Mouse (Mus musculus): Measurements from ENCODE around the gene Dct.

The Dct gene

GRCm38 (mm10) chr14:118051975-118052630 is at the start of gene Dct:
Gene Dct, minus strand, starts transcription at chr14:118052244.
- no peak for DNase-seq

GRCm38 (mm10) chr14:118101227-118101990 is 49.4 kb upstream of the Dct start:
- DNase-seq: no peak

DNA sequence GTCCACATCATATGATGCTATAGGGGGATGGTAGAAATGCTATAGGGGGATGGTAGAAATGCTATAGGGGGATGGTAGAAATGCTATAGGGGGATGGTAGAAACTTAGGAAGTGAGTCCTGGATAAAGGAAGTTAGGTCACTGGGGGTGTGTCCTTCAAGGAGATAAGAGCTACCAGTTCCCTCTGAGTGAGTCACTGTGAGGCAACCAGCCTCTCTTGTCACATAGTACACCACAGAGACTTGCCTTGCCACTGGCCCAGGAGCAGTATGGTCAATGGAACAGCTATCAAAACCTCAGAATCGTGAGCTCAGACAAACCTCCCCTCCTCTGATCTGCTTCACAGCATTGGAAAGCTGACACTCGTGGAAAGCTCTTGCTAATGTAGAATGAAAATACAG is 46.2 kb upstream of the Dct start:
- no peak for DNase-seq

DNA sequence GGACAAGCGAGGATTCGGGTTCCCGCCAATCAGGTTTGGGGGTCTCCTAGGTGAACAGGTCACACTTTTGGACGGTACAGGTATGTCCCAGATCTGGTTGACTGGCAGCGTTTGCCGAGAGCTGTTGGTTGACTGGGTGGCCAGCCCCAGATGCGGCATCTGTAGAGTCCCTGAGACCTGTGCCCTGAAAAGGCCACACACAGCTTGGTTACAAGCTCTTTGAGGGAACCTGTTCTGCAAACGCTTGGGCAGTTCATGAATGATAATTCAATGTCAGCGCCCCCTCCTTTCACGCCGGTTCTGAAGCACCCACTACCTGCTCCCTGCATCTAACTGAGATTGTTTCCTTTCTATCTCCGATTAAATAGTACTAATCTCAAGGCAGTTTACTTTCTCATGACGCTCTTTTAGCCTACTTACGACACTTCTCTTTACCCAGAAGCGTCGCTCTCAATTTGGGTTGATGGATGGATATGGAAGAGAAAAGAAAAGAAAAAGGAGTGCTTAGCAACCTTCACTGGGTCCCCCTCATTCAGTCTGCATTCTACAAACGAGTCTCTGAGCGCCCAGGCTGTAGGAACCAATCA is 37.9 kb upstream of the Dct start:
- no peak for DNase-seq

DNA sequence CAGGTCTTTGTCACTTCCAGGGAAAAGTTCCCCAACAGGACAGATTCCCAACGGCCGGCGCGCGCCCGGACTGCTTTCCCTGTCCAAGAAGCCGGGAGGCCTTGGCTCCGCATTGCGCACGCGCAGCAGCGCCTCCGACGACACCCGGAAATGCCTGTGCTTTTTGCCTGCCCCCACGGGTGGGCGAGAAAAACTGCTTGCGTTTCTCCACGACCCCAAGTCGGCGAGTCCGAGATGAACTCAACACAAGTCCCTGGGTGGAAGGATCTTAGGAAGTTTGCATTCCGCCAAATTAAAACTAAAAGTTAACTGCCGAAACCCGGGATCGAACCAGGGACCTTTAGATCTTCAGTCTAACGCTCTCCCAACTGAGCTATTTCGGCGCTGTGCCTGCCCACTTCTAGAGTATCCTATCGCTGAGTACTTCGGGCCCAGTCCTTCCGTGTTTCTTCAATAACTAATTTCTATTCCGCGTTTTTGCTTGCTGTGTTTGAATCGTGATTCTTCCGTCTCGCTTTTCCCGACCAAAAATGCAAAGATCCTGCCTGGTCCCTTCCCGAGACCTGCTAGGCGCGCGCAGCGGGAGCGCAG is 37.3 kb upstream of the Dct start:
- DNase-seq: peak; percentile 90

DNA sequence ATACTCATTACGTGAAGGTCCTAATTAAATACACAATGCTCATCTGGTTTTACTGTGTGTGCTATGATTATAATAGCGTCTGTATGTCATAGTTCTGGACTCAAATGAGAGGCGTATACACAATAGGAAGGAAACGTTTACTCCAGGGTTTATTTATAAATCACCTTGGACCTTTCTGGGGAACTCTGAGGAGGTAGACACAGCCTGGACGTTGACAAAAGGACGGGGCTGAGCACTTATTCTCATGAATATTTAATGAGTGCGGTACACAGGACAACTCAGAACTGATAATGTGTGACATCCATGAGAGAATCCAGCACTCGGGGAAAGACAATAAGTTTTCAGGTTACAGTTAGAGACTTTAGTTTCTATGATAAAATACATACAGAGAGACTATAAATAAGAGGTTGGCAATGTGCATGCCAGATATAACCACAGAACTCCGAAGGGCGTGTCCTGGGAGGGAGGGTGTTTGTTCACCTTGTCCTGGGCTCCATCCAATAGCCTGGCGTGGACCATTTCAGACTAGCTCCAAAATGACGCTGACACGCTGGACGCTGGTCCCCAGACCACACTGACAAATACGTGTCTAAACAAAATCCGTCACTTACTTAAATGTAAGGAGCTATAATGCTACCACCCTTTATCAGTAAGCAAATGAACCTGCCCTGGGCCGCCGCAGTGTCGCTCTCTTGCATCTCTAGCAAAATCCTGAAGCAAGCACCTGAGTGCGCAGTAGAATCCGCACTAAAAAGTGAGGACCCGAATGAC is 36.6 kb upstream of the Dct start:
- no peak for DNase-seq

- no peak for DNase-seq
Measured at GRCm38 (mm10) chr14:118086271-118087035, 34.4 kb upstream of the Dct start.

DNA sequence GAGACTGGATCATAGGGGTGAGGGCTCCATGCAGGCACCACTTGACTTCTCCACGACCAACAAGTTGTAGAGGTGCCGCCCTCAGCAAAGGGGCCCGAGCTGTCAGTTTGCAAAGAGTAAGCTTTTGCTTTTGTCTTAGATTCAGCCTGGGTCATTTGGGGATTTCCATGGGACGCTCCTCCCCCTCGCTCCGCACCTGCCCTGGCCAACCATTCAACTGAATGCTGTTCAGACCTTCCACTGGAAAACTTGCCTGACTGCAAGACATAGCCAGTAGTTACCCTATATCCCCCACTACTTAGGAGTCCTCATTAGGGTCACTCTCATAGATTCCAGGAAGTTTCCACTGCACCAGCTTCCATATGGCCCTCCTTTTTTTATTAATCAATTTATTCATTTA is 31.8 kb upstream of the Dct start:
- no peak for DNase-seq

- DNase-seq: no peak
Measured at GRCm38 (mm10) chr14:118080606-118081005, 28.6 kb upstream of the Dct start.

DNA sequence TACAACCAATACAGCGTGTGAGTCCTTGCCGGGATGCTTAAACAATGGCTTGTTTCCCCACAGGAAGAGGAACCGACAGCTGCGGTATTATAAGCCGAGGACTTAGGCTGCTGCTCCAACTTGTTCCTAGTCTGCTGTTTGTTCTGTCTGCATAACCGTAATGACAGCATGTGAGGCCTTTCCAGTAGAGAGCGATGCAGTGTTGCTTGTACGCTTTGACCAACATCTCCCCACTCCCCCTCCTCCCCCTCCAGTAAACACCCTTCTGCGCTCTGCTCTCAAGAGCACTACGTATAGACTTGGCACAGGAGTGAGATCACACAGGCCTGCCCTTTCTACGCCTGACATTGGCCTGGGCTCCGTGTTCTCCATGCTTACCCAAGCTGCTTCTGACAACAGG is 18.1 kb upstream of the Dct start:
- no peak for DNase-seq

DNA sequence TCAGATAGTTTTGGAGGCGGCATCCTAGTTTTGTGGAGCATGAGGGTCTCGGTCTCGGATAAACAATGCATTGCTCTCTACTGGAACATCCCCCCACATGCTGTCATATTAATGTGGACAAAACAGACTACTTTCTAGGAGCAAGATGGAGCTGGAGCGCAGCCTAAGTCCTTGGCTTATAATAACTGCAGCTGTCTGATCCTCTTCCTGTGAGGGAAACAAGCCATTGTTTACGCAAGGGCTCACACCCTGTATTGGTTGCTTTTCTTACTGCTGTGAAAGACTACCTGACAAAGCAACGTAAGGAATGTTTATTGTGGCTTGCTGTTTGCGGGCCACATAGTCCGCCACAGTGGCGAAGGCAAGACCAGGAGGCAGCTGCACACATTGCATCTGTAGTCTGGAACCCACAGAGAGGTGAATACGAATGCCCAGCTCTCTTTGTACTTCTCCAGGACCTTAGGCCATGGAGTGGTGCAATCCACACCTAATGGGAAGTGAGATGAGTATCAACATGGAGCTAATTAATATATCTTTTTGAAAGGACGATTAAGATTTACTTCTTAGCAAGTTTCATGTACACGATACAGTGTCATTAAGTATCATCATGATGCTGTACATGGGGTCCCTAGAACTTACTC is 17.5 kb upstream of the Dct start:
- no peak for DNase-seq

DNA sequence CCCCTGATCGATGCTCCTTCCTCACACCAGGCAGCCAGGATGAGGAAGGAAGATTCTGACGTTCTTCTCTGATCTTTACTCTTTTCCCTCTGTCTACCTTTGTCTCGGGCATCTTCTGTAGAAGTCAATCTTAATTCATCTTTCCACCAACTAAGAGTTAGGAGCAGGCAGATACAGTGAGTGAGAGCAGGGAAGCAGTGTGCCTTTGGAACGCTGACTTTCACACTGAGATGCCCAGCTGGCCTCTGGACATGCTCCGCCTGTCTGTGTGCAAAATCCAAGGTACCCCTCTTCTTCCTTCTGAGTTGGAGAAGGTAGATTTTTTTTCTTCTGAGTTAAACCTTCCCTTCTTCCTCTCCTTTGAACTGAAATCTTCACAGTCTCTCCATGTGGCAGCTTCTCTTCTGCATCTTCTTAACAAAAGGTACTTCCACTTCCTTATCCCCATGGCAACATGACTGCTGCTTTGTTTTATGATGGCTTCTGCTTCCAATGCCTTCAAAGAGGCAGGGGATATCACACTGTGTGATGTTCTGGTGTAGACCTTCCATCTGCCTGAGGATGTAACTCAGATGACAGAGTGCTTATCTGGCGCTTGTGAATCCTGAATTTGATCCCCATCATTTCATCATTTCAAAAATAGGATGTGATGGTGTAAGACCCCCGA is 9.9 kb upstream of the Dct start:
- no peak for DNase-seq

- no peak for DNase-seq
Measured at GRCm38 (mm10) chr14:118058581-118058886, 6.5 kb upstream of the Dct start.

DNA sequence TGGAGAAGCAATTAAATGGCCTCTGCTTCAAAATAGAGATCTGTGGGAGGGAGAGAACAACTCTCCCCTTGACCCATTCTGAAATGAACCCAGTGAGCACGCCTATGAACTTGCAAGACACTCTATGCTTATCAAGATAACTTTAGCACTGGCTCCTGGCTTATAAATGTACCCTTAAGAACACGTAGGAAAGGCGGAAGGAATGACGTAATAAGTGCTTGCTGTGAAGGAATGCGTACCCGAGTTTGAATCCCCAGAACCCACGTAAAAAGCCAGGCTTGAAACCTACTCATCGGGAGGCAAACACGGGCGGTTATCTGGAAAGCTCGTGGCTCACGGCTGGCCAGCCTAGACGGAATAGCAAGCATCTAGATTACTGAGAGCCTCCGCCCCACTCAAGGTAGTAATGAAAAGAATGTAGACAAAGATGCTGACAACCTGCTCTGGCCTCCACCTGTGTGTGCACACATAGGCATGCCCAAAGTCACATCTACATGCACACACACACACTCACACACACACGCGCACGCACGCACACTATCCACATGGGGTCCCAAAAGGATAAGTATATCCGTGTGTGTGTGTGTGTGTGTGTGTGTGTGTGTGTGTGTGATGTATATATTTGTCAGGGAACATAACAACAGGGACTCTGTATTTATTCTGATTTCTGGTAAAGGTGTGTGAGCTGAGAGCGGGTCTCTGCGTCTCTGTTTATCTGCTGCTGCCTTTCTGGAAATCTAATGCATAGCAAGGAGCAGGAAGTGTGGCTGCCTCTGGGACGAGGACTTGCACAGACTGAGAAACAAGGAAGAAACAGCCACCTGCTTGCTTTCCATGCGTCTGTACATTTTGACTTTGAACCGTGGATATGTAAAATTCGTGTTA is 5.9 kb upstream of the Dct start:
- DNase-seq: no peak

DNA sequence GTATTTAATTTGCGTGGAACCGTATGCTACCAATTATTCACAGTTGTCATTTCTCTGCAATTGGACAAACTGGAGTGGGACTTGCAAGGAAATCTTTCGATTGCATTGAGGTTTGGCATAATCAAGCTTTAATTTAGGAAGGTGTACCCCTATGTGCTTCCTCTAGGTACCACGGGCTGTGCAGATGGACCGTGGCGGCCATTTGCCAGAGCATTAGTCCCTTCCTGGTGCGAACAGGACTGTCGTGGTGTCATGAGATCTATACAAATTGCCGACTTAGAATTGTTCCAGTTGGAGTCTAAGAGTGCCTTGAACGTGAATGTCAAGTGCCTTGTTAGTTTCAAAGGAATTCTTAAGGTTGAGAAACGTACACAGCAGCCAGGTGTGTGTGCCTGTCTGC is 726 bp upstream of the Dct start:
- no peak for DNase-seq

GRCm38 (mm10) chr14:118051396-118051795 is 648 bp downstream of the Dct start:
- DNase-seq: no peak

DNA sequence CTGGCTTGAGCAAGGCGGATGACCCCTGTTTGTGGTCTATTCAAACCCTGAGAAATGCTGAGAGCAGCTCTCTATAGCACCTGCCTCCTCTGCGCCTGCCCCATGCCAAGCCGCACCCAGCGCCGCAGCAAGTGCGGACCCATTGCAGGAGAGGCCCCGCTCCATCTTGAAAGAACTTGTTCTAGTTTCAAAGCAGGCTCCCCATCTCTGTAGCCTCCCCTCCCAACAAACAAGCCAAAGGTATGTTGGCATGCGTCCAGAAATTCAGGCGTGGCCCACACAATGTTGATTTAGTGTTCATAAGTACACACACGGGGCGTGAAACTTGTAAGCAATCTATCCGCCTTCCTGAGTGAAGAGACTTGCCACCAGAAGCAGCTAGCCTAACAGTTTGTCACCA is 1.1 kb downstream of the Dct start:
- DNase-seq: no peak

DNA sequence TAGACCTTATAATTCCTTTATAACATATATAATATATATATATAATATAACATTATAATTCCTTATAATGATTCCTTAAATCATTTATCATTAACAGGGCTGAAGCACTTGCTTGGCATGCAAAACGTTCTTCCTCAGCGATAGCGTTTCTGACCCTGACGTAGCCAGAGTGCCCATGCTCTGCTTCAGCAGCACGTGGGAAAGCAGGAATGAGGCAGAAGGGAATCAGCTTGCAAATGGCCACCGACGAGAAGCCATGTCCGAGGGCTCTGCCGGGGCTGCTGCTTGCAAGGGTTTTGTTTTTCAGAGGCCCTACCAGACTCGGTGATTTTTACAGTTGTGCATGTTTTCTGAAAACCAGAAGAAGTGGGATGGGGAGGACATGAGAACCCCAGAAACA is 1.6 kb downstream of the Dct start:
- DNase-seq: no peak

GRCm38 (mm10) chr14:118049648-118050238 is 2.3 kb downstream of the Dct start:
- no peak for DNase-seq

GRCm38 (mm10) chr14:118042963-118043362 is 9.1 kb downstream of the Dct start:
- DNase-seq: no peak

All from thymus, postnatal 36 days (tissue).